Mouse (Mus musculus): Measurements from ENCODE around the gene Plxnb1.

The Plxnb1 gene

DNA sequence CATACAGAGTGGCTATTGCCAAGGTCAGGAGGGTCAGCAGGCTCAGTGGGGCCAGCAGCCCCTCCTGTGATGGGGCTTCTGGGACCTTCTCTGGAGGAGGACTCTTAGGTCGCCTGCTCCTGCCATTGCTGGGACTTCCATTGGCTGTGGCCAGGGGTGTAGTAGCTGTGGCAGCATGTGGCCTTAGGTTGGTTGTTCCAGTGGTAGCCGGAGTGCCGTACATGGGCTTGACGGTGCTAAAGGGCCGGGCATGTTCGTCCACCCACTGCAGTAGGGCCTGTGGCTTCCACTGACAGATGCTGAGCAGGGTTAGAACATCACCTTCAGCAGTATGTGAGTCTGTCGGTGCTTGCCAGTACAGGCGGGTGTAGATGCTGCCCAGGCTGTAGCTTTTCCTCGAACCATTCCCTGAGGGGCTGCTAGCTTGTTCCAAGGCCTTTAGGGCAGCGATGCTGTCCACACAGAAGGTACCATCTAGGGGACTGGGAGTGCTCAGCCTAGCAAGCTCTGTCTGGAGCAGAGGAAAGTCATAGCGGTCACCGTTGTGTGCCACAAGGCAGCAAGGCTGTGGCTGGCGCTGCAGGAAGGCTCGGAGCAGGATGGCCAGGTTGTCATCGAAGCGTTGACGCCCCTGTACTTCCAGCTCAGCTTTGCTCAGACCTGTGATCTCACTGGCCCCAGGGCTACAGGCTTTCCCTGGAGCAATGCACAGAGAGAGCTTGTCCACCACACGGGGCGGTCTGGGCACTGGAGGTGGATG, 37.0 kb upstream of the Plxnb1 start:
- in situ Hi-C loops (cut with MboI; ENCODE audit: low pct_unique_long_range_greater_than_20kb in 1 of 2, low sequenced_read_pairs in 2 of 2, unreplicated experiment in 1 of 2): loop anchor here in 1 of 2 experiments (10.0 kb wide), 1 partner anchor 53 kb away; no protein-coding TSS in a partner anchor

DNA sequence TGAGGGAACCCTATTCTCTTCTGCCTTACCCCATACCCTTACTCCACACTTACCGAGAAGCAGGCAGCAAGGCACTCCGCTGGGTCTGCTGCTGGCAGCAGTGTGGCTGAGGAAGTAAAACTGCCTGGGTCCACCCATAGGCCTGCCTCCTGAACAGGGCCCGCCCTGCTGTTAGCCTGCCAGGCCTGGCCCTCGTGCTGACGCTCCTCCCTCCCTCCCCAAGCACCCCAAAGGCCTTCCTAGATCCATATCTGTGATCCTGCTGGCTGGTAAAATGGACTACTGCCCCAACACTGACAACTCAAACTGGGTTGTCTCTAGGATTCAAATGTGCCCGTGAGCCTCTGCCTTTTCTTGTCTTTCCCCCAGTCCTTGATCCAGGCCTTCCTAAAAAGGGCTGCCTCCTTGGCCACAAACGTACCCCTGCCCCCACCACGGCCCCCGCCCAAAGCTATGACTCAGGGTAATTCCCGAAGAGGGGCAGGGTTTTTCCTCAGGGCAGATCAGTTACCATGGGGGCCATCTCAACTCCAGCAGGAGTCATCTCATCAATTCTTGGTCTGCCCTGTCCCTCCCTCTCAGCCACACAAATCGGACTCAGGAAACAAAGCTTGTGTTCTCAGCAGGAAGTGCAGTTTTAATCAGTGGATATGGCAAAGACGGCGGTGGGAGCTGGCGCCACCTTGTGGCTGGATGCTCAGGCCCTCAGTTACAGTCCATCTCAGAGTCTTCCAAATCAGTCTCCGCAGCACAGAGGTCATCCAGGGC, 35.9 kb upstream of the Plxnb1 start, which contains the start of gene Trex1:
Gene Trex1 (minus strand): TSS at position 599 of the 768 bp plus-strand sequence.
- in situ Hi-C loops (cut with MboI; ENCODE audit: low pct_unique_long_range_greater_than_20kb in 1 of 2, low sequenced_read_pairs in 2 of 2, unreplicated experiment in 1 of 2): loop anchor here in 1 of 2 experiments (10.0 kb wide), 1 partner anchor 55 kb away; no protein-coding TSS in a partner anchor

DNA sequence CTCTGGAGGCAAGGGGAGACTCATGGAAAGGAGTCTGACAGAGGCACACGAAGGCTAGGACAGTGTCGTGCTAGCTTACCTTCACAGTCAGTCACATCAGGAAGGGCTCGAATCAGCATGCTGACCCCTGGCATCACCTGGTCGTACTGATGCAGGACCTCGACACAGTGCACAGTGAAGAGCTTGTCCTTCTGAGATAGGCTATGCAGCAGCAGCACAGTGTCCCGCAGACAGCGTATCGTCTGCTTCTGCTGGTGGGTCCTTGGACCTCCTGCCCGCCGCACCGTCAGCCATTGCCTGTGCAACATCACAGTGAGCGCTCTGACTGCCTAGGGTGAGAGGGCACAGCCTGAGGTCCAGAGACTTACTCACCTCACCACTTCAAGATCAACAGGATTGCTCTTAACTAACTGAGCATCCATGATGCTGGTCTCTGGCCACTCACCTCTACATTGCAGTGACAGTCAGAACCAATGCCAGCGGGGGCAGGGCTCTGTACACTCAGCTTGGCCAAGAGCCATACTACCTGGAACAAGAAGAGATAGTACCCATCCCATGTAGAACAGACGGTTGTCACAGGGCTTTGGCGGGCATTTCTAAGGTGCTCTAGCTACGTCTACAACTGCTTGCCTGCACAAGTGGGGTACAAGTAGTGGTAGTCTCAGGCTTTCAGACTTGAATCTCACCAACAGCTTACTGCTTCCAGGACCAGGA, 34.8 kb upstream of the Plxnb1 start:
- in situ Hi-C loops (cut with MboI; ENCODE audit: low pct_unique_long_range_greater_than_20kb in 1 of 2, low sequenced_read_pairs in 2 of 2, unreplicated experiment in 1 of 2): no loop called here

DNA sequence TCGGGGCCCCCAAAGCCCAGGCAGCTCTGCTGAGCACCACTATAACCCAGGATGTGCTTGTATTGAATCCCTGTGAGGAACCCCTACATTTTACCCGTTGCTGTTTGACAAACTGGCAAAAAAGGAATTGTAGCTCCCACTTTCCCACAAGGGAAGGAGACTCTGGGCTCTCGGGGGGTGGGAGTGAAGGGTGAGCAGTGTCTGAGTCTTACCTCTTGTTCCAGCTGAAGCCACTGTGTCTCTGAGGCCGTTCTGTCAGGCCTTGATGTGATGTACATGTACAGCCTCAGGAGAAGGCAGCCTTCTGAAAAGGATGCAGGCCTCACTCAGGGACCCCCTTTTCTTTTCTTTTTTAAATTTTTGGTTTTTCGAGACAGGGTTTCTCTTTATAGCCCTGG, 34.3 kb upstream of the Plxnb1 start:
- in situ Hi-C loops (cut with MboI; ENCODE audit: low pct_unique_long_range_greater_than_20kb in 1 of 2, low sequenced_read_pairs in 2 of 2, unreplicated experiment in 1 of 2): no loop called here

DNA sequence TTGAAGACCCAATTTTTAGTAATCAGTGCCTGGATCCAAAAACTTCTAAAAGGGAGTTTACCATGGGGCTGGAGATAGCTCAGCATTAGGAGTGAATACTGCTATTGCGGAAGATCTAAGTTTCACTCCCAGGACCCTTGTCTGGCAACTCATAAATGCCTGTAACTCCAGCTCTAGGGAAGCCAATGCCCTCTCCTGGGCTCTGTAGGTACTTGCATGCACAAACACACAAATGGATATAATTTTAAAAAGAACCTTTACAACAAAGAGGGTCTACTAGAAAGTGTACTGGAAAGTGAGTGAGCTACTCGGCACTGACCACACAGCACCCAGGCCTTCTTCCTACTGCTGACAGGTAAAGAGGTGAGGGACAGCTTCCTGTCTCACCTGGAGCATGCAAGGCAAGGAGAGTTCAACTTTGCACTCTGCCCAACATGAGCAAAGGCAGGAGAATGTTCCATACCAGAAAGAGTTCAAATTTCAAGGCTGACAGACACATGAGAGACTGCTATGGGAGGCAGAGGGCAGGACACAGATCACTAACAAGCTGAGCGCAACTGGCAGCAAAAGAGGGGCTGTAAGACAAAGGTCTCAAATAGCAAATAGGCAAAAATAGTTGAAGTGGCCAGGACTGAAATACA, 27.0 kb upstream of the Plxnb1 start:
- in situ Hi-C loops (cut with MboI; ENCODE audit: low pct_unique_long_range_greater_than_20kb in 1 of 2, low sequenced_read_pairs in 2 of 2, unreplicated experiment in 1 of 2): no loop called here

DNA sequence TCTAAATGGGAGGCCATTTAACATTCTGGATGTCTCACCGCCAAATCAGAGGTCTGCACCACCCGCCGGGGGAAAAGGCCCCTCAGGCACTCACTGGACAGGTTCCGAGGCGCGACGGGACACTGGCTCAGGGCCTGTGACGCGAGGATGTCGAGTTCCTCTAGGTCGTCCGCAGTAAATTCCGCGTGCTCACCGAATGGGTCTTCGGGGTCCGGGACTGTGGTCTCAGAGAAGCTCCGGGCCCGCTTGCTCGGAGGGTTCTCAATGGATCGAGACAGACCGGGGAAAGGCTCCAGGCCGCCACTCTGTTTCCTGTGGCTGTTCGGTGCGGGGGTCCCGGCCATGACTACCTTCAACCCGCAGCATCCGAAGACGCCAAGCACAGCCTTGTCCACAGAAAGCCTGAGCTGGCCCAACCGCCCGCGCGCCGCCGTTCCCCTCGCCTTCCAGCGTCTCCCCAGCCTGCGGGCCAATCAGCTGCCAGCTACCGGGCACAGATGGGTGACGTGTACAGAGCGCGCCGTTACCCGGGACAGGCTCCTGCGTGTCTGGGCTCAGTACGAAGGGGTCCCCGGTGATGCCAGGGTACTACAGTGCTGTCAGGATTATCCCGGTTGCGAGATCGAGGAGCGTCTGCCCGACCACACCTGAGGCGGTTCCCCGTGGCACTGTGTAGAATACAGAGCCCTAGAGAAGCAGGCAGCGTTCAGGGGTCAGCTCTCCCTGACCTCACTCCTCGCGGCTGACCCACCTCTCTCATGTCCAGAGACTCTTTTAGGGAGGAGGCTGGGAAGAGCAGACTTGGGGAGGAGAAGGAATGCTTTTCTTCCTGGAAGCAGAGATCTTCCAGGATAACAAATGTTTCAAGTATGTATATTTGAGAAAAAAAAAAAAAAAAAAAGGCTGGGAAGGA, 21.3 kb upstream of the Plxnb1 start, which contains the start of gene Atrip:
Gene Atrip (minus strand): TSS at position 464 of the 913 bp plus-strand sequence.
- in situ Hi-C loops (cut with MboI; ENCODE audit: low pct_unique_long_range_greater_than_20kb in 1 of 2, low sequenced_read_pairs in 2 of 2, unreplicated experiment in 1 of 2): no loop called here

DNA sequence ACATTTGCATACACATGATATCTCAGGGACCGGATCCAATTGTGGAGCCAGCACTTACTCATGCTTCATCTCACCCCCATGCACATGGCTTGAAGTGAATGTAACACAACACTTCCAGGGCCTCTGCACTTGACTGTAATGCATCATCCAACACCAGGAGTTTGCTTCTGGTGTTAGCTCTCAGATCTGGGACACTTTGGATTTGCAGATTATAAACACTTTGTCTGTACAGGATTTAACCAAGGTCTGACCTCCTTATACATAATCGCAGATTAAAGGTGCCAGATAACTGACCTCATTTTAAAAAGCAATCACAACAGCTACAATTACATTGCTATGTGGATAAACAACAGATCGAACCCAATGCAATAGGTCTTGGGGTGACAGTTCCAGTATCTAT, 14.7 kb upstream of the Plxnb1 start:
- in situ Hi-C loops (cut with MboI; ENCODE audit: low pct_unique_long_range_greater_than_20kb in 1 of 2, low sequenced_read_pairs in 2 of 2, unreplicated experiment in 1 of 2): no loop called here

DNA sequence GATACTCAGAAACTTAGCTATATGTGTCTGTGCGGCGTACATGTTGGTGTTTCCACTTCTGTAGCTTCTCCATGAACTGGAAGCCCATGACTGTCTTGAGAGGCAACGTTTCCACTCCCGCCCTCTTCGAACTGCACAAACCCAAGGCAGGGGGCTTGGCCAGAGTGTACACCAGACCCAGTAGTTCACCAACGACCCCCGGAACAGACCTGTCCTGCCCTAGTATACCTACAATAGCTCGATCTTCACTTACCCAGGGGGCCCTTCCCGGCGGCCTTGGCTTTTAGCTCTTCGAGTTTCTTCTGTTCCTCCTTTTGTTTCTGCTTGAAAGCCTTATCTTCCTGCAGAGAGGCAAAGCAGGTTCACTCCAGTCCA, 13.5 kb upstream of the Plxnb1 start:
- in situ Hi-C loops (cut with MboI; ENCODE audit: low pct_unique_long_range_greater_than_20kb in 1 of 2, low sequenced_read_pairs in 2 of 2, unreplicated experiment in 1 of 2): no loop called here

DNA sequence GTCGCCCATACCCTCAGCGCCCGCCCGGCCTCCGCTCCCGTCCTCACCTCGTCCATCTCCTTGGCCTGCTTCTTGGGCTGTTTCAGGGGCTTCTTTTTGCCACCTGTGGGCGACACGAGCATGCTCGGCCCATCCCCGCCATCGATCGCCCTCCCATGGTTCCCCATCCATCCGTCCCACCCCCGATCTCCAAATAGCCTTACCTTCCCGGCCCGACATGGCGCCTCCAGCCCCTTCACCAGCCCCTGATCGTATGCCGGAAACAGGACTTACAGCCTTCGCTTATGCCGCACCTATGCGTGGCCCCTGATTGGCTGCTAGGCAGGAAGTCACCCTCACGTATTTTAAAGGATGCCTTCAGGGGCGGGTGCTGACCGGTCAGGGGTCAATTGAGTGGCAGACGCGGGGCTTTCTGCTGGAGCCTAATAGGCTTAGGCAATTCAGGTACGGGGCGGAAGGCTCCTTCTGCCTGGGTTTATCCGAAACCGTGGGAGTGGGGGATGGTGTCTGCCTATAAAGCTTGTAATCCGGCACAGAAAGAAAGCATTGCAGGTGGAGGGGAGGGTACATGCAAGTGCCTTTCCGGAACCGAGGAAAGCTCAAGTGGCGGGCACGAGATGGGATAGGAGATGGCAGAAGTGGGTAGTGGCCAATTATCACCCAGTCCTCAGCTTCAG, 12.9 kb upstream of the Plxnb1 start, which contains the start of the genes Ccdc51 and Tma7:
Gene Ccdc51 (plus strand): TSS at position 370 of the 677 bp plus-strand sequence.
Gene Tma7 (minus strand): TSS at position 464 of the 677 bp plus-strand sequence.
- in situ Hi-C loops (cut with MboI; ENCODE audit: low pct_unique_long_range_greater_than_20kb in 1 of 2, low sequenced_read_pairs in 2 of 2, unreplicated experiment in 1 of 2): no loop called here

DNA sequence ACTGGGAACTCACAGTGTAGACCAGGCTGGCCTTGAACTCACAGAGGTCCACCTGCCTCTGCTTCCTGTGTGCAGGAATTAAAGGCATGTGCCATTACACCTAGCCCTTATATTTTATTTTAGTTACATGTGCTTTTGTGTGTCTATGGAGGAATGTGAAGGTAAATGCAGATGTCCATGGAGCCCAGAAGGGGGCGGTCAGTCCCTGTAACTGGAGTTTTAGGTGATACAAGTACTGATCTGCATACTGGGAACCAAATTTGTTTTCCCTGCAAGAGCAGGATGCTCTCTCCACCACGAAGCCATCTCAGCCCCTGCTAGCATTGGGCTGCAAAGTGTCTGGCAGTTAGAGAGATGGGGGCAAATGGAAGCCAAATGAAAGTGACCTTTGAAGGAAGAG, 10.3 kb upstream of the Plxnb1 start:
- in situ Hi-C loops (cut with MboI; ENCODE audit: low pct_unique_long_range_greater_than_20kb in 1 of 2, low sequenced_read_pairs in 2 of 2, unreplicated experiment in 1 of 2): no loop called here

DNA sequence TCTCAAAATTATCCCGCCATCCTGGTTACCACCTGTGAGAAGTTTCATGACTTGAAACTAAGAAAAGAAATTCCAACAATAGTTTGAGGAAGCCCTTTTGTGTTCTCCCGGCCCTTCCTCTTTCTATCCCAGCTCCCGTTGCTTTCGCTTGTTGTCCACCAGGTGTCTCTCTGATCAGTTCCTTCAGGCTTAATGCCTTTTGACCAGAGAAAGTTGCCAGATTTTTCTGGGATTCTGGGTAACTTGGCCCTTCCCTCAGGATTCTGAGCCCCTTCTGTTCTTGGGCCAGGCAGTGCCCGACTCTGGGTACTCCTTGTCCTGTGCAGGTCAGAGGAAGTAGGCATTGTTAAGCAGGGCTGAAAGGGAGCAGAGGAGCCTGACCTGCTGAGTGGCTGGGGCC, 7.2 kb upstream of the Plxnb1 start:
- in situ Hi-C loops (cut with MboI; ENCODE audit: low pct_unique_long_range_greater_than_20kb in 1 of 2, low sequenced_read_pairs in 2 of 2, unreplicated experiment in 1 of 2): no loop called here

DNA sequence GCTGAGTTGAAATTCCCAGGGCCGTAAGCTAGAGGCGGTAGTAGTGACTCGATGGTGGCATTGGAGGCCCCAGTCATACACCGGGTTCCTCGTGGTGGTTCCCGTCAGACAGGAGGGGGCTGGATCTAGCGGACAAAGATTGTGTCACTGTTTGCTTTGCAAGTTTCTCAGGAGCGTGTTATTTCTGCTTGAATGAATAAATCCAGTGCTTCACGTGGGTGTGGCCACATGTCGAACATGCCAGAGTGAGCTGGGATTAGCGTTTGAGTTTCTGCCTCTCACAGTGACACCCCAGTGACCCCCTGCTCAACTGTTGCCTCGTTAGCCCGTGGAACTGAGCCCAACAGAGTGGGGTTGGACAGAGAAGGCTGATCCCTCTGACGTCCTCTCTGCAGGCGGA, 4.7 kb upstream of the Plxnb1 start:
- in situ Hi-C loops (cut with MboI; ENCODE audit: low pct_unique_long_range_greater_than_20kb in 1 of 2, low sequenced_read_pairs in 2 of 2, unreplicated experiment in 1 of 2): no loop called here

DNA sequence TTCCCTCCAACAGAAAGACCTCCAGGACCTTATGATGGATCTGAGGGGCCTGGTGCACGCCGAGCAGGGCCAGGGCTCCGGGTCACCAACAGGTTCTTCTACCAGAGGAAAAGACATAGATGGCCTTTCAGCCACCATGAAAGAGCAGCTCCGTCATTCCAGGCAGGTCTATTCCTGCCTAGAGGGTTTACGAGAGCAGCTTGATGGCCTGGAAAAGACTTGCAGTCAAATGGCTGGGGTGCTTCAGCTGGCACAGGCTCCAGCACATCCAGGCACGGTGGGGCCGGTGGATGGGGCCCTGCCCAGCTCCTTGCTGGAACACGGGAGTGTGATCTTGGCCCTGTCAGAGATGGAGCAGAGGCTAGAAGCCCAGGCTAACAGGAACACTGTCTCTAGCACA, 3.4 kb upstream of the Plxnb1 start:
- in situ Hi-C loops (cut with MboI; ENCODE audit: low pct_unique_long_range_greater_than_20kb in 1 of 2, low sequenced_read_pairs in 2 of 2, unreplicated experiment in 1 of 2): no loop called here

DNA sequence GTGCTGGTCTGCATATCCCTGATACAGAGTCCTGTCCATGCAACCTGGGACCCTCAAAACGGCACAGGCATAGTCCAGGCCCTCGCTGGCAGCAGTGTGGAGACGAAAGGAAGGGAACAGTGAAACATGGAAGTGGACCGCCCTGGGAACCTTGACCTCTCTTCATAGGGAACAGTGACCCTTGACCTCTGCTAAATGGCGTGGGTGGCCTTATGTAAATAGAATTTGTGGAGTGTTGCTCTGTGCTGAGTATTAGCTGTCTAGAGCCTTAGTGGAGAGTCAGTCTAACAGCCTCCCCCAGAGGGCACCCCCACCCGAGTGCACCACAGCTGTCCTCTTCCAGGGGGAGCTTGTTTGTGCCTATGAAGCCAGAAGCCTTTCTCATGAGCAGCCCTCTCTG, 2.4 kb upstream of the Plxnb1 start:
- in situ Hi-C loops (cut with MboI; ENCODE audit: low pct_unique_long_range_greater_than_20kb in 1 of 2, low sequenced_read_pairs in 2 of 2, unreplicated experiment in 1 of 2): no loop called here

DNA sequence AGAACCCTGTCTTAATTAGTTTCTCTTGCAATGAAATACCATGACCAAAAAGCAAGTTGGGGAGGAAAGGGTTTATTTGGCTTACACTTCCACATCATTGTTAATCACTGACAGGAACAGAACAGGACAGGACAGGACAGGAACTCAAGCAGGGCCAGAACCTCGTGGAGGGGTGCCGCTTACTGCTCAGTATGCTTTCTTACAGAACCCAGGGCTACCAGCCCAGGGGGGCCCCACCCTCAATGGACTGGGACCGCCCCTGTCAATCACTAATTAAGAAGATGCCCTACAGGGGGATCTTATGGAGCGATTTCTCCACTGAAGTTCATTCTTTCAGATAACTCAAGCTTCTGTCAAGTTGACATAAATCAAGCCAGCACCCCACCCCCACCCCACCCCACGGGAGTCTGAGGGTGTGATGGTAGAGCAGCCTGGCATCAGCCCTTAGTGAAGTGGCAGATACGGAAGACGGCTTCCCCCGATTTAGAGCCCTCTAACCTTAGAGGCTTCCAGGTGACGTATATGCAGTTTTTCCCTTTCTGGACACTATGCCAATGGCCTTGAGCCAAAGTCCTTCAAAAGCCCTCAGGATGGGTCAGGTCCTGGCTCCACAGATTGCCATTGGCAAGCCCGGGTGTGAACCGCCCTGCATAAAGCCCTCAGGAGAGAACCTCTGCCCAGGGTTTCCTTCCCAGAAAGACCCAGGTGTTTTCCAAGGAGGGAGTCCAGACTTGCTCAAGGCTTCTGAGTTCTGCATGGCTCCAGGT, 1.2 kb upstream of the Plxnb1 start:
- in situ Hi-C loops (cut with MboI; ENCODE audit: low pct_unique_long_range_greater_than_20kb in 1 of 2, low sequenced_read_pairs in 2 of 2, unreplicated experiment in 1 of 2): no loop called here

DNA sequence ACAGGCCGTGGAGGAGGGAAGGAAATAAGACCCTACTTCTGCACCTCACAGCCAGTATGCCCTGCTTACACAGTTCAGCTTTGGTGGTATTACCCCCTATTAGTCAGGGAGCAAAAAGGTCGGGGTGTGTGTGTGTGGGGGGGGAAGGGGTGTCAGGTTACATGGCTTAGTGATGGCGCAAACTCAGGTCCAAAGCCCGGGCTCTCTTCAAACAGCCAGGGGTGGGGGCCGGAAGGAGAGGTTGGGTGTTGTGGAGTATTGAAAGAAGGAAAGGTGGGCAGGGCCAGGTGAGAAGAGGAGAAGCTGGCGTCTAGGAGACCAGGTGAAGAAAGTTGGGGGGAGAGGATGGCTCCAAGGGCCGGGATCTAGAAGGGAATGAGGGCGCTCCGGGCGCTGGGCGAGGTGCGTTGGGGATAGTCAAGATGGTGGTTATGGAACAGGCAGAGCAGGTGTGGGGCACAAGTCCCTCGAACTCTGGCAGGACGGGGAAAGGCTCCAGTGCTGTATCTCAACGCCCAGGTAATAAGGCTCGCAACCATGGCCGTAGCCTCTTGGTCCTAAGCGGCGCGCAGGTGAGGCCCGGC, 544 bp upstream of the Plxnb1 start:
- in situ Hi-C loops (cut with MboI; ENCODE audit: low pct_unique_long_range_greater_than_20kb in 1 of 2, low sequenced_read_pairs in 2 of 2, unreplicated experiment in 1 of 2): no loop called here
